Mouse (Mus musculus) retina, embryonic 14.5 days (tissue): ENCODE data around the gene Vwa3a.

Experiments used
- DNase-seq: peaks from one replicate; pipeline ENCODE4 v3.0.0-alpha.2; 2015; ENCODE audit warnings: low spot score

Vwa3a gene

DNA sequence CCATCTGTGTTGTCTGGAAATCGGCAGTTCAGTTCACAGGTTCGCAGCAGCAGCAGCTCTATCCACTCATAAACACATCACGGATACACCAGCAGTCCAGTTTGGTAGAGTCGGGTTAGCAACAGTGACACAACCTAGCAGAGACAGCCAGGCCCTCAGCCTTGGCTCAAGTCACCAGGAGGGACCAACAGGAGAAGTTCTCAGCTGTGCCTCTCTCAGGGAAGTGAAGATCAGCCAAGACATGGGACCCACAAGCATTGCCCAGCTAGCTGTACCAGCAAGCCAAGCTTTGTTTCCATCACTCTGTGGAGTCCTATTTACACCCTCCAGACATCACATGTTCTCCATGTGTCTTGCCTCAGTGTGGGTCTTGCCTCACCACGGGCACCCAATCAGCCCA lies 7.7 kb downstream of the Vwa3a start:
- no peak for DNase-seq

DNA sequence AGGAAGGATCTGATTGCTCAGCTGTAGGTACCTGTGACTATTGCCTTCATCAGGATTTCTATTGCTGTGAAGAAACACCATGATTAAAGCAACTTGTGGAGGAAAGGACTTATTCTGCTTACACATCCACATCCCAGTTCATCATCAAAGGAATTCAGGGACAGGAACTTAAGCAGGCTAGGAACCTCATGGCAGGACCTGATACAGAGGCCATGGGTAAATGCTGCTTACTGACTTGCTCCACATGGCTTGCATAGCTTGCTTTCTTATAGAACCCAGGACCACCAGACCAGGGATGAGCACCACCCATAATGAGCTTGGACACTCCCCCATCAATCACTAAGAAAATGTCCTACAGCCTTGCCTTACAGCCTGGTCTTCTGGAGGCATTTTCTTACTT lies 9.4 kb downstream of the Vwa3a start:
- DNase-seq, result no peak

GRCm38 (mm10) chr7:120751330-120751729 lies 12.2 kb downstream of the Vwa3a start:
- no peak for DNase-seq

GRCm38 (mm10) chr7:120751906-120752305 lies 12.8 kb downstream of the Vwa3a start:
- DNase-seq, result no peak

- DNase-seq, result peak; percentile 92
Measured at GRCm38 (mm10) chr7:120754671-120755070, 15.6 kb downstream of the Vwa3a start.

DNA sequence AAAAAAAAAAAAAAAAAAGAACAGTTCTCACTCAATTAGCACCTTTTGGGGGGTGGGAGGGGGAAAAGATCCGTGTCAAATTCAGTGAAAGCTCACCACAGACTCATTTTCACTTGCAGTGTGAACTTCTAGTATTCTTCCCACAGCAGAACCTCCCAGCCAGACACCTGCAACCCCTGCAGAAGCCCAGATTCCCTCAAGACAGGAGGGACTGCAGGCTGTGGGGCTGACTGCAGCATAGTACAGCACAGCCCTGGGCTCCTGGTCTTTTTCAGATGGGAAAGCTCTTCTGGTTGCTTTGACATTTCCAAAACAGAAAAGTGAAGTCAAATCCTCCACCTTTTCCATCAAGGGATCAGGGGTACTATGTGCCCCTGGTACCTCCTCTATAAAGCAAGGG lies 28.3 kb downstream of the Vwa3a start:
- DNase-seq, result no peak

GRCm38 (mm10) chr7:120771389-120771788 lies 32.3 kb downstream of the Vwa3a start:
- no peak for DNase-seq

GRCm38 (mm10) chr7:120778012-120778411 lies 38.9 kb downstream of the Vwa3a start:
- no peak for DNase-seq

- no peak for DNase-seq
Measured at GRCm38 (mm10) chr7:120795544-120795943, 56.4 kb downstream of the Vwa3a start.

GRCm38 (mm10) chr7:120796369-120796768 lies 57.3 kb downstream of the Vwa3a start:
- DNase-seq, result no peak

DNA sequence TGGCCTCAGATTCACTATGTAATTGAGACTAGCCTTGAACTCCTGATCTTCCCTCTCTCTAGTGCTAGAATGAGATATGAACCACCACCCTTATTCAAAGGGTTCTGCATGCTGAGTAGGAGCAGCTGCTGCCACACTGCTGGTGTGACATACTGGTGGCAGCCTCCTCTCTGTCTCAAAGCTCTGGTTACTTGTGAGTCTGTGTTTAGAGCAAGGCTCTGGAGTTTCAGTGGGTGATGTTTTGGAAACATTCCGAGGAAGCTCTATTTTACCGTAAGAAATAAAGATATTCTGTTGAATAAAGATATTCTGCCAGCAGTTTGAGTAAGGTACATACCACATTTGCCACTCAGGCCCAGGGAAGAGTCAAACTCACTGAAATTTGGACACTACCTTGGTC lies 64.2 kb downstream of the Vwa3a start:
- no peak for DNase-seq

- peak; percentile 18 for DNase-seq
Measured at GRCm38 (mm10) chr7:120809705-120810104, 70.6 kb downstream of the Vwa3a start.

- no peak for DNase-seq
Measured at GRCm38 (mm10) chr7:120811834-120812415, 72.8 kb downstream of the Vwa3a start, which contains the start of gene Gm5737. Gene Gm5737 (plus strand): TSS chr7:120812365.

DNA sequence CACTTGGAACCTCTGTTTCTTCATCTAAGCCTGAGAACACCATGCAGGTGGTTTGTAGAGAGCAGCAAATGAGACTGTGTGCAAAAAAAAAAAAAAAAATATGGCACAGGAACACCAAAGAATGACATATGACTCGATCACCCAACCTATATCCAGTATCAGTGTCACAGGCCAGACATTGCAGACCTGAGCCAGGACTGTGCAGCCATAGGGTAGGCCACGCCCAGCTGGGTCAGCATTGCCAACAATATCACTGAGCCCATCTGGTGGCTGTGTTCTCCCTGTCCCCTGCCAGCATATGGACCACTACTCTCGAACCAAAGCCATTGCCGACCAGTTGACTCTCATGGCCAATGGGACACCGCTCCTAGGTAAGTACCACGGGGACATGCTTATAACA lies 78.4 kb downstream of the Vwa3a start:
- DNase-seq, result no peak

DNA sequence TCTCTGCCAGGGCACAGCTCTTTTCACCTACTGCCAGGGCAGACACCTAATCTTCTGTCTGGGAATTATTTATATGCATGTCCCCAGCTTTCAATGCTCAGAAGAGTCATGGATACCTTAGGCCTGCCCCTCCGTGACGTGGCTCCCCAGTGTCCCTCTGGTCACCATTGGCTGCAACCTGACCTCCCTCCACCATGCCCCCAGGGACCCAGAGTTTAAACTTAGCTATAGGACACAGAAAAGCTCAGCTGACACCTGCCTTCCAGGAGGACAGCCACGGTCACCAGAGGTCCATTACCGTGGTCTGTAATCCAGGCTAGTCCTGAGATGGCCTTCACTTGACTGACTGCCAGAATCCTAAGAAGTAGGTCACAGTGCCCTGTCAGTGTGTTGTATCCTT lies 80.3 kb downstream of the Vwa3a start:
- no peak for DNase-seq

DNA sequence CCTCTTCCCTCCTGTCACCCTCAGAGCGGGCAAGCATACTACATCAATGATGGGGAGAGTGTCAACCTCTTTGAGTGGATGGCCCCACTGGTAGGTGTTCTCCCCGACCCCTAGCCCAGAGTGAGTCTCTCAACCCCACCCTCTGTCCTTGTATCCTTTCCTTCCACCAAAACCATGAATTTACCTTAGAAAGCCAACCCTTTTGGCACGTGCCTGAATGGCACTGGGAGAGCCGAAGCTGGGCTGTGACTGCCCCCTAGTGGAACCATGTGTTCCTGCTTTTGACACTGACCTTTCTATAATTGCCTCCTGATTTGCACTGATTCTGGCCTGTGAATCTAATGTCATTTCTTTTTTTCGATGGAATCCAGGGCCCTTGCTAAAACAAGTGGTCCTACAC lies 84.1 kb downstream of the Vwa3a start:
- peak; percentile 86 for DNase-seq

DNA sequence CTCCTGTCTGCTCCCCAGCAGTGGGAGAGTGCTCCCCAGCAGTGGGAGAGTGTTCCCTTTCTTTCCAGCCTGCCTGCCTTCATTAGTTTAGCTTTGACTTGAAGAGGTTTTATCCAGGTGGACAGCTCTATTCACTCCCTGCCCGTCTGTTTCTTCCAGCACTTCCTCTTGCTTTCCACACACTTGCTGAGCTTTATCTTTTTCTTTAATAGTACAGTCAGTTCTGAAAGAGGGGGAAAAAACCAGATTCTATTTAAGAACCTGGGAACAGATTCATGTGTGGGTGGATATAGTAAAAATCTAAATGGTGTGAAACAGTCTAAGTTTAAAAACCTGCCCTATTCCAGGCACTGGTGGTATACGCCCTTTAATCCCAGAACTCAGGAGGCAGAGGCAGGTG lies 86.0 kb downstream of the Vwa3a start:
- no peak for DNase-seq

GRCm38 (mm10) chr7:120826408-120826807 lies 87.3 kb downstream of the Vwa3a start:
- DNase-seq, result peak; percentile 66

GRCm38 (mm10) chr7:120830431-120831381 lies 91.6 kb downstream of the Vwa3a start:
- DNase-seq, result peak; percentile 66

- DNase-seq, result no peak
Measured at GRCm38 (mm10) chr7:120834426-120834825, 95.3 kb downstream of the Vwa3a start.

DNA sequence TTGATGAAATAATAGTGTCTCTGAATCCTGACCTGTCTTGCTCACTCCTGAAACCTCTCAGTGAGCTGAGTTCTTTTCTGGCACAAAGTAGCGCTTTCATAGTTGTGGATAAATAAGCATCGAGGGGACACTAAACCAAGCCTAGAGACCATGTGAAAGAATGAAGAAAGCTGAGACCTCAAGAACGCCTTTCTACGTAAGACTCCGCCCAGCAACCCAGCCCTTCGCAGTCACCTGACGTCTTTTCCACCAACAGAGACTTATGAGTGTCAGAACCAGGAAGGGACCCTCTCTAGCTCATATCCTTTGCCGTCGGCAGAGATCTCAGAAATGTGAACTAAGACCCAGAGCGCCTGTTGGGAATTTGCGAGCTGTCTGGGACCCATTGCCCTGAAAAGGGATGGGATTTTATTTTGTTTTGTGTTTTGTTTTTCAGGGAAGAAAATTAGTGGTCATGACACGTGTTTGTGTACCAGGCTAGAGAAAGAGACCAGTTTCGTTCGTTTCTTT lies 95.8 kb downstream of the Vwa3a start:
- DNase-seq, result peak; percentile 82

GRCm38 (mm10) chr7:120835449-120836359 lies 96.6 kb downstream of the Vwa3a start:
- peak; percentile 99 for DNase-seq
